Mouse (Mus musculus) G1E (cell line): Measurements from ENCODE around the gene Brf1.

Source experiments
- CTCF ChIP-seq: IDR thresholded peaks from 2 replicates; pipeline ENCODE4 v1.5.1; 2012; ENCODE audit warnings: low read depth, low read length, inconsistent platforms, mixed read lengths
- GATA1 ChIP-seq: IDR thresholded peaks from 2 replicates; pipeline ENCODE4 v1.6.1; 2012; ENCODE audit warnings: borderline replicate concordance, low read length, inconsistent platforms, mixed read lengths
- GATA2 ChIP-seq: IDR thresholded peaks from 2 replicates; pipeline ENCODE4 v1.6.1; 2012; ENCODE audit warnings: low read depth, low read length, inconsistent platforms, borderline replicate concordance
- TAL1 ChIP-seq: conservative IDR thresholded peaks from 2 replicates; pipeline ENCODE4 v1.6.1; 2012; ENCODE audit warnings: low read depth, low read length, inconsistent platforms, mixed read lengths

DNA sequence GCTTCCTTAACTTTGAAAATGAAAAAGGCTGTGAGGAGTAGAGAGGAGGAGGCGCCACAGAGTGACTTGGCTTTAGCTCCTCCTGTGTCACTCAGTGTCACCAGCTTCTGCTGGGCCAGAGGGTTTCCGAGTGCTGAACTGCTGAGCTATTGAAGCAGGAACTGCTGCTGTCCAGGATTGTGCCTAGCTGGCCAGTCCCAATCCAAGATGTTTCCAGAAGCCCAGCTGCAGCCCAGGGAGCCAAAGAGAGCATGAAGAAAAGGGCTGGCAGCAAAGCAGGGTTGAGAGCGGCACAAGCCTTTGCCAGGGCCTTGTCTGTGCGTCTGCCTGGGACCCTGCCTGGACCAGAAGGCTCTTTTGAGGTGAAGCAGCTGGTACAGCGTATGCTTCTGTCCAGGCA is 47.6 kb upstream of the Brf1 start:
- TF ChIP-seq CTCF = no peak
- no peak for TF ChIP-seq TAL1
- TF ChIP-seq GATA1 = no peak
- TF ChIP-seq GATA2 = no peak
